Mouse (Mus musculus): ENCODE results near the gene Trappc12. TPM values are rescaled to one million over a fixed set of nuclear protein-coding genes. Genes with fewer than 3 reads are reported as not detected.

The Trappc12 gene
- 40.0 and 40.1 TPM in 2 replicates for polyA plus RNA-seq (2014; fragmentation: Nextera tagmentation; extraction: Ambion mirVana)

- 0 out of 2 replicates have a peak, but pooled peaks cover 3% of the 10 kb centered on the region for H3K4me1 ChIP-seq (replicated peaks; ENCODE audit: control insufficient read depth, insufficient read depth, low read length)
- no peaks in the 10 kb centered on the region for H3K9me3 ChIP-seq (ENCODE audit: control insufficient read depth, low read length)
- no peak within 1 kb of the TSS for H3K27ac ChIP-seq (ENCODE audit: low read depth, low read length)
- peak within 1 kb of the TSS; percentile 78 for H3K4me3 ChIP-seq (ENCODE audit: low read depth, low read length)
- H3K27me3 ChIP-seq (ENCODE audit: control insufficient read depth, insufficient read depth, low read length) = no peaks in the 10 kb centered on the region
- peak within 1 kb of the TSS; percentile 83 for H3K9ac ChIP-seq (ENCODE audit: low read length)
- peak within 1 kb of the TSS; percentile 85 for H3K4me2 ChIP-seq (ENCODE audit: low read depth, low read length, severe bottlenecking)
- ATAC-seq (replicated peaks; ENCODE audit: low FRiP score) = peak; percentile 93
- WGBS = 1% methylated on average over 41 of the region's 41 CpGs
- H3K36me3 ChIP-seq (ENCODE audit: control insufficient read depth, insufficient read depth, low read length) = no peaks in the 10 kb centered on the region
- DNase-seq (ENCODE audit: low spot score) = peak; percentile 91
Observed at GRCm38 (mm10) chr12:28750021-28750633, at the start of gene Trappc12. Trappc12 (minus strand) TSS chr12:28750472.

DNA sequence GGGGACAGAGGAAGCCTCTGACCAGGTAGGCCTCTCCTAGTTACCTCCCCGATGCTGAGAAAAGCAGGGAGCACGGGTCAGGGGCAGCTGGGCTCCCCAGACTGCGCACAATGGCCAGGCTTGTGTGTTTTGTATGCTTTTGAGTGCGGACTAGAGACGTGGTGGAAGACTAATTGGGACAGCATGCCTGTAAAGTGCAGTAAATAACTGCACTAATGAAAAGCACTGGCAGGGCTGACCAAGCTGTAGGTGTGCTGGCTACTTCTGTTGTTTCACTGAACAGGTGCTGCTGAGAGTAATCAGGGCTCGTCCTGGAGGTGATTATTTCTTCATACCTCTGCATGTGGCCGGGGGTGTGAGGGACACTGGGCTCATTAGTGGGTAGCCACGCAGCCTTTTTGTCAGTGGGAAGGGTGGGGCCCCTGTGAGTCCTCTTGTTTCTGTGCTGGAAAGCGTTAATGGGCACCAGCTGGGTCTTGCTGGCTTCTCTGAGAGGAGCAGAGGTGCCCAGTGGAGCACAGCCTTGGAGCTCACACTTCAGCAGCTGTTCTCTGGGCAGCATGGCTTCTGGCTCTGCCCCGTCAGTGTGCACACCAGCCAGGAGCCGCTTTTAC, 49.6 kb upstream of the Trappc12 start:
- WGBS = 31% methylated on average over 11 of the region's 11 CpGs
- Histone ChIP-seq H3K9ac (ENCODE audit: low read length) (peak overlapping the region; percentile 13; the same call in 1 of the 2 replicates), H3K4me2 (ENCODE audit: low read depth, low read length, severe bottlenecking) (no peak overlapping the region)

DNA sequence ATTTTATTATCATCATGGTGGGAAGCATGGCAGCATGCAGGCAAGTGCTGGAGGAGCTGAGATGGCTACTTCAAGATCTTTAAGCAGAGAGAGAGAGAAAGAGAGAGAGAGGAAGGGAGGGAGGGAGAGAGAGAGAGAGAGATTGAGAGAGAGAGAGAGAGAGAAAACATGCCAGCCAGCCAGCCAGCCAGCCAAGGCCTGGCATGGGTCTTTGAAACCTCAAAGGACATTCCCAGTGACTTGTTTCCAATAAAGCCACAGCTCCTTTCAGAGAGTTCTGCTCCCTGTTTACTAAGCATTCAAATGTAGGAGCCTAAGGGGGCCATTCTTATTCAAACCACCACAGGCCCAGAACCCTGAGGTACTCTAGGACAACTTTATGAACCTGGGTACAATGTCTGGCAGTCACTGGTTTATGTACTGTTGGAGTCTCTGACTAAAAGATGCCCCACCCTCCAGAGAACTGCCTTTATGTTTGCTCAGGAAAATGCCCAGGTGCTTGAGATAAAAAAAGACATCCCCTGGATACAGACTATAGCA, 46.7 kb upstream of the Trappc12 start:
- no peak overlapping the region for H3K4me2 ChIP-seq (ENCODE audit: low read depth, low read length, severe bottlenecking)
- DNase-seq (ENCODE audit: low spot score) (no peak), ATAC-seq (replicated peaks; ENCODE audit: low FRiP score) (no peak)
- H3K27me3 ChIP-seq (ENCODE audit: control insufficient read depth, insufficient read depth, low read length) = no peaks in the 10 kb centered on the region
- no peak overlapping the region for H3K9ac ChIP-seq (ENCODE audit: low read length)
- no peak overlapping the region for H3K27ac ChIP-seq (ENCODE audit: low read depth, low read length)
- H3K4me3 ChIP-seq (ENCODE audit: low read depth, low read length) = no peak overlapping the region
- H3K9me3 ChIP-seq (ENCODE audit: control insufficient read depth, low read length) = no peaks in the 10 kb centered on the region
- H3K4me1 ChIP-seq (replicated peaks; ENCODE audit: control insufficient read depth, insufficient read depth, low read length) = peaks cover 10% of the 10 kb centered on the region
- no peaks in the 10 kb centered on the region for H3K36me3 ChIP-seq (ENCODE audit: control insufficient read depth, insufficient read depth, low read length)

More for the DNA sequence above, 49.6 kb upstream of the Trappc12 start:
- H3K4me1 ChIP-seq (replicated peaks; ENCODE audit: control insufficient read depth, insufficient read depth, low read length) = peaks cover 10% of the 10 kb centered on the region
- H3K27me3 ChIP-seq (ENCODE audit: control insufficient read depth, insufficient read depth, low read length) = no peaks in the 10 kb centered on the region
- H3K9me3 ChIP-seq (ENCODE audit: control insufficient read depth, low read length) = no peaks in the 10 kb centered on the region
- H3K4me3 ChIP-seq (ENCODE audit: low read depth, low read length) = no peak overlapping the region
- H3K27ac ChIP-seq (ENCODE audit: low read depth, low read length) = peak overlapping the region; percentile 51
- no peaks in the 10 kb centered on the region for H3K36me3 ChIP-seq (ENCODE audit: control insufficient read depth, insufficient read depth, low read length)
- peak; percentile 75 for ATAC-seq (replicated peaks; ENCODE audit: low FRiP score)
- DNase-seq (ENCODE audit: low spot score) = peak; percentile 69

DNA sequence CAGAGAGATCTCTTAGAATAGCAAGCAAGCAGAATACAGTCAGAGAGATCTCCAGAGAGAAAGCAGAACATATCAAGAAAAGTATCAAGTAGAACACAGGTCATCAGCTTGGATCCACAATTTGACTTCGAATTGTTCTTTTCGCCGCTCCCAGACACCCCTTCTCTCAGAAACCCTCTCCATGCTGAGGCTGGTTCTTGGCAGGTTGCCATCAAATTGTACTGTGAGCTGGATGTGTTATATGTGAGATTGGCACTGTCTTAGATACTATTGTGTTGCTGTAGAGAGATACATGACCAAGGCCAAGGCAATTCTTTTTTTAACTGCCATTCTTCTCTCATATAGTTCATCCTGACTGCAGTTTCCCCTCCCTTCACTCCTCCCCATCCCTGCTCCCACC, 44.8 kb upstream of the Trappc12 start:
- DNase-seq (ENCODE audit: low spot score) (no peak), ATAC-seq (replicated peaks; ENCODE audit: low FRiP score) (no peak)
- H3K4me2 ChIP-seq (ENCODE audit: low read depth, low read length, severe bottlenecking) = no peak overlapping the region
- no peaks in the 10 kb centered on the region for H3K9me3 ChIP-seq (ENCODE audit: control insufficient read depth, low read length)
- 87% methylated on average over 3 of the region's 3 CpGs for WGBS
- no peaks in the 10 kb centered on the region for H3K27me3 ChIP-seq (ENCODE audit: control insufficient read depth, insufficient read depth, low read length)
- H3K4me3 ChIP-seq (ENCODE audit: low read depth, low read length) = no peak overlapping the region
- no peaks in the 10 kb centered on the region for H3K36me3 ChIP-seq (ENCODE audit: control insufficient read depth, insufficient read depth, low read length)
- H3K27ac ChIP-seq (ENCODE audit: low read depth, low read length) = no peak overlapping the region
- H3K9ac ChIP-seq (ENCODE audit: low read length) = no peak overlapping the region
- peaks cover 3% of the 10 kb centered on the region for H3K4me1 ChIP-seq (replicated peaks; ENCODE audit: control insufficient read depth, insufficient read depth, low read length)

GRCm38 (mm10) chr12:28793715-28794114, 43.4 kb upstream of the Trappc12 start:
- no peak for ATAC-seq (replicated peaks; ENCODE audit: low FRiP score)
- Histone ChIP-seq H3K36me3 (ENCODE audit: control insufficient read depth, insufficient read depth, low read length) (no peaks in the 10 kb centered on the region), H3K9ac (ENCODE audit: low read length) (no peak overlapping the region), H3K27ac (ENCODE audit: low read depth, low read length) (no peak overlapping the region), H3K4me3 (ENCODE audit: low read depth, low read length) (no peak overlapping the region), H3K9me3 (ENCODE audit: control insufficient read depth, low read length) (no peaks in the 10 kb centered on the region), H3K27me3 (ENCODE audit: control insufficient read depth, insufficient read depth, low read length) (no peaks in the 10 kb centered on the region), H3K4me1 (replicated peaks; ENCODE audit: control insufficient read depth, insufficient read depth, low read length) (no peaks in the 10 kb centered on the region), H3K4me2 (ENCODE audit: low read depth, low read length, severe bottlenecking) (no peak overlapping the region)
- 54% methylated on average over 2 of the region's 2 CpGs for WGBS
- no peak for DNase-seq (ENCODE audit: low spot score)

GRCm38 (mm10) chr12:28792613-28793012, 42.3 kb upstream of the Trappc12 start:
- H3K9me3 ChIP-seq (ENCODE audit: control insufficient read depth, low read length) = no peaks in the 10 kb centered on the region
- WGBS = 72% methylated on average over 3 of the region's 3 CpGs
- H3K9ac ChIP-seq (ENCODE audit: low read length) = no peak overlapping the region
- ATAC-seq (replicated peaks; ENCODE audit: low FRiP score) = no peak
- no peak for DNase-seq (ENCODE audit: low spot score)
- H3K4me2 ChIP-seq (ENCODE audit: low read depth, low read length, severe bottlenecking) = no peak overlapping the region
- H3K4me1 ChIP-seq (replicated peaks; ENCODE audit: control insufficient read depth, insufficient read depth, low read length) = no peaks in the 10 kb centered on the region
- no peaks in the 10 kb centered on the region for H3K36me3 ChIP-seq (ENCODE audit: control insufficient read depth, insufficient read depth, low read length)
- H3K27ac ChIP-seq (ENCODE audit: low read depth, low read length) = no peak overlapping the region
- no peak overlapping the region for H3K4me3 ChIP-seq (ENCODE audit: low read depth, low read length)
- no peaks in the 10 kb centered on the region for H3K27me3 ChIP-seq (ENCODE audit: control insufficient read depth, insufficient read depth, low read length)

- H3K4me1 ChIP-seq (replicated peaks; ENCODE audit: control insufficient read depth, insufficient read depth, low read length) = peaks cover 18% of the 10 kb centered on the region; the same call in 1 of the 2 replicates
Observed at GRCm38 (mm10) chr12:28786310-28786709, 36.0 kb upstream of the Trappc12 start.

DNA sequence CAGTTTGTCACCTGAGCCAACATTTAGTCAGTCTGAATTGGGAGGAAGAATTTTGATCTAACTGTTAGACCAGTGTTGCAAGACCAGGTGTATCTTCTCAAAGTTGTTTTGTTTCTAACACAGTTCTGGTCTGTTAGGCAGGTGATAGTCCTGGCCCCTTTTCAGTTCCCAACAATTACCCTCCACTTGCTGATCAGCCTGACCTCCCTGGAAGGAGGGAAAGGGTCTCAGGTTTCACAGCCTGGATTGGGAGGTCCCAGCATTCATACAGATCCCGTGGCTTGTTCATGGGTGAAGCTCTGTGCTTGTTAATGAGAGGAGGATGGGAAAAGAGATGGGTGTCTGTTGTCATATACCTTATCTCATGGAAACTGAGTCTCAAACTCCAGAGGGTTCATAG, 35.0 kb upstream of the Trappc12 start:
- WGBS = 7% methylated on average over 1 of the region's 1 CpGs
- no peak for DNase-seq (ENCODE audit: low spot score)
- no peak overlapping the region for H3K9ac ChIP-seq (ENCODE audit: low read length)
- peaks cover 18% of the 10 kb centered on the region; the same call in 1 of the 2 replicates for H3K4me1 ChIP-seq (replicated peaks; ENCODE audit: control insufficient read depth, insufficient read depth, low read length)
- H3K9me3 ChIP-seq (ENCODE audit: control insufficient read depth, low read length) = no peaks in the 10 kb centered on the region
- H3K4me3 ChIP-seq (ENCODE audit: low read depth, low read length) = no peak overlapping the region
- H3K36me3 ChIP-seq (ENCODE audit: control insufficient read depth, insufficient read depth, low read length) = no peaks in the 10 kb centered on the region
- H3K27me3 ChIP-seq (ENCODE audit: control insufficient read depth, insufficient read depth, low read length) = no peaks in the 10 kb centered on the region; the same call in 1 of the 2 replicates
- H3K27ac ChIP-seq (ENCODE audit: low read depth, low read length) = no peak overlapping the region
- ATAC-seq (replicated peaks; ENCODE audit: low FRiP score) = peak; percentile 33; the same call in 1 of the 2 replicates
- H3K4me2 ChIP-seq (ENCODE audit: low read depth, low read length, severe bottlenecking) = no peak overlapping the region

More at GRCm38 (mm10) chr12:28786310-28786709, 36.0 kb upstream of the Trappc12 start:
- Histone ChIP-seq H3K4me3 (ENCODE audit: low read depth, low read length) (no peak overlapping the region), H3K36me3 (ENCODE audit: control insufficient read depth, insufficient read depth, low read length) (no peaks in the 10 kb centered on the region), H3K27me3 (ENCODE audit: control insufficient read depth, insufficient read depth, low read length) (no peaks in the 10 kb centered on the region; the same call in 1 of the 2 replicates), H3K4me2 (ENCODE audit: low read depth, low read length, severe bottlenecking) (no peak overlapping the region), H3K27ac (ENCODE audit: low read depth, low read length) (no peak overlapping the region), H3K9me3 (ENCODE audit: control insufficient read depth, low read length) (no peaks in the 10 kb centered on the region), H3K9ac (ENCODE audit: low read length) (no peak overlapping the region)
- WGBS = 91% methylated on average over 6 of the region's 6 CpGs
- ATAC-seq (replicated peaks; ENCODE audit: low FRiP score) (no peak), DNase-seq (ENCODE audit: low spot score) (no peak)

Data from forebrain, embryonic 11.5 days (tissue).